Mouse (Mus musculus) brain, embryonic 14.5 days (tissue): ENCODE measurements around the gene Atxn1. TPM values are rescaled to one million over a fixed set of nuclear protein-coding genes. Genes with fewer than 3 reads are reported as not detected.

Experiments
- DNase-seq: peaks from one replicate; pipeline ENCODE4 v3.0.0-alpha.2; 2011; ENCODE audit warnings: low read depth
- CTCF ChIP-seq: fragments of 200-500 bp; IDR thresholded peaks from 2 replicates; pipeline ENCODE4 v1.5.1; 2012; ENCODE audit warnings: inconsistent platforms, mild to moderate bottlenecking, moderate library complexity, borderline replicate concordance; ENCODE audit not compliant: insufficient read depth, insufficient read length; ENCODE audit errors: extremely low read depth
- POLR2A ChIP-seq: fragments of 200-500 bp; IDR thresholded peaks from 2 replicates; pipeline ENCODE4 v1.6.1; 2012; ENCODE audit warnings: mild to moderate bottlenecking, inconsistent platforms, borderline replicate concordance; ENCODE audit not compliant: poor library complexity, insufficient read depth, insufficient read length, severe bottlenecking; ENCODE audit errors: extremely low read depth
- polyA plus RNA-seq: library from polyadenylated mRNA; depleted of rRNA; stranded (reverse); fragments of >200 nt; gene quantifications from 2 replicates; pipeline ENCODE4 v1.2.3, GENCODE M21; 2012

The Atxn1 gene
- polyA plus RNA-seq, 1 experiment, result 11.0 TPM

DNA sequence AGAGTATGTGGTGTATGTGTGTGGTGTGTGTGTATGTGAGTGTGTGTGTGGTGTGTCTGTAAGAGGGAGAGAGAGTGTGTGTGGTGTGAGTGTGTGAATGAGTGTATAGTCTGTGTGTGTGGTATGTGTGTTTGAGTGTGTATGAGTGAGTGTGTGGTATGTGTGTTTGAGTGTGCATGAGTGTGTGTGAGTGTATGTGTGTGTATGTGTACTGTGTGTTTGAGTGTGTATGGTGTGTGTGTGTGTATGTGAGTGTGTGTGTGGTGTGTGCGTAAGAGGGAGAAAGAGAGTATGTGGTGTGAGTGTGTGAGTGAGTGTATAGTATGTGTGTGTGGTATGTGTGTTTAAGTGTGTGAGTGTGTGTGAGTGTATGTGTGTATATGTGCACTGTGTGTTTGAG, 41.7 kb downstream of the Atxn1 start:
- TF ChIP-seq CTCF (no peak), POLR2A (no peak)
- DNase-seq, result no peak

DNA sequence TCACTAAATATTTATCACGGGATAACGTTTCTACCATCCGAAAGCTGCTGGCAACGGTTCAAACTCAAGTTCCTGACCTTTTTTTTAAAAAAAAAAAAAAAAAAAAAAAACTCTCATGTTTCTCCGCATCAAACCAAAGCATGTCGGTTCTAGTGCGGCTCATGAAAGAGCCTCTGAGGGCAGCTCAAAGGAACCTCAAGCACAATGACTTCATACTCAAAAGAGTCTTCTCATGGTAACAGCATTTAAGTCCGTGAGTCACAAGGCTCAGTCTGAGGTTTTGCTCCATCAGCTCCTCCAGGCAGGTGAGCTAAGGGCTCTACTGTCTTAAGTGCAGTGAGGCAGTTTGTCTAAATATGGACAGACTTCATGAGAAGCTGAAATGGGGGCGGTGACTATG, 42.3 kb downstream of the Atxn1 start:
- TF ChIP-seq CTCF, result no peak
- TF ChIP-seq POLR2A, result no peak

DNA sequence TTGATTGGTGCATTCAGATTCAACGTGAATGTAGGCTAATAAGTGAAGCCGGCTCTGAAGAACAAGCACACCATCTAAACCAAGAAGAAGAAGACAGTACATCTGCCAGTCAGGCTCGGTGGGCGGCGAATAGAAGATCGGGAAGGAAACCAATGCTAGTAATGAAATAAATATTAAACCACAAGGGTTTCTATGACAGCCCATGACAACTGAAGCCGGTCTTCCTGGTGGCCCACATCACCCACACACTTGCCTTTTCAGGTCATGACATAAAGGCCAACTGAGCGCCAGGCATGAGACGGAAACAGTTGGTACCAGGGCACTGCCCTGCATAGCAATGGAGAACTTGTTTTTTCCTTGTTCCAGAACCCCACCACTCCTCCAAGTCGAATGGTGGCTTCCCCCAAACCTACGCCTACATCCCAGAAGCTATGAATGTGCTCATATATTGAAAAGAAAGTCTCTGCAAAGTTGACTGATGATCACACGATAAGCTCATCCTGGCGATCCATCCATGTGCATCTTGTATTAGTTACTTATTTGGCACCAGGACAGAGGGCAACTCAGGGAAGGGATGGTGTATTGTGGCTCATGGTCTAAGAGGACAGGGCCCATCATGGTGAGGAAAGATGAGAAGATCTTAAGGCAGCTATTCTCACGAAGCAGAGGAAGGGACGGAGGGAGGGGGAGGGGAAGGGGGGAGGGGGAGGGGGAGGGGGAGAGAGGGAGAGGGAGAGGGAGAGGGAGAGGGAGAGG, 45.7 kb downstream of the Atxn1 start:
- DNase-seq, result no peak
- TF ChIP-seq POLR2A (no peak), CTCF (no peak)

More for the DNA sequence above, 42.3 kb downstream of the Atxn1 start:
- DNase-seq, result no peak

DNA sequence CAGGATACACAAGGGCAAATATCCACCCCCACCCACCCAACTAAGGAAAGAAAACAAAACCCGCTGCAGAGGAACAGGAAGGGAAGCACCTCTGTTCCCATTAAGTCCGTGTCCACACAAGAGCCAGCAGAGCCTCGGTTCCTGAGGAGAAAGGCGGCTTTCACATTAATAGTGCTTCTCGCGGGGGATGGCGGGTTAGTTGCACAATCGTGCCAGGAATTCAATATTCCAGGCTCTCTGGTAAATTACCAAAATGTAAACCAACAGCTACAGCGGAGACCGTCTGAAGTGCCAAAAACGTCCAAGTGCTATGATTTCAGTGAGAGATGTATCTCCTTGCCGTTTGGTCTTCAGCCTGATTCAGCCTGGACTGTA, 46.8 kb downstream of the Atxn1 start:
- peak; percentile 62 for DNase-seq
- TF ChIP-seq CTCF, result no peak
- TF ChIP-seq POLR2A, result no peak

DNA sequence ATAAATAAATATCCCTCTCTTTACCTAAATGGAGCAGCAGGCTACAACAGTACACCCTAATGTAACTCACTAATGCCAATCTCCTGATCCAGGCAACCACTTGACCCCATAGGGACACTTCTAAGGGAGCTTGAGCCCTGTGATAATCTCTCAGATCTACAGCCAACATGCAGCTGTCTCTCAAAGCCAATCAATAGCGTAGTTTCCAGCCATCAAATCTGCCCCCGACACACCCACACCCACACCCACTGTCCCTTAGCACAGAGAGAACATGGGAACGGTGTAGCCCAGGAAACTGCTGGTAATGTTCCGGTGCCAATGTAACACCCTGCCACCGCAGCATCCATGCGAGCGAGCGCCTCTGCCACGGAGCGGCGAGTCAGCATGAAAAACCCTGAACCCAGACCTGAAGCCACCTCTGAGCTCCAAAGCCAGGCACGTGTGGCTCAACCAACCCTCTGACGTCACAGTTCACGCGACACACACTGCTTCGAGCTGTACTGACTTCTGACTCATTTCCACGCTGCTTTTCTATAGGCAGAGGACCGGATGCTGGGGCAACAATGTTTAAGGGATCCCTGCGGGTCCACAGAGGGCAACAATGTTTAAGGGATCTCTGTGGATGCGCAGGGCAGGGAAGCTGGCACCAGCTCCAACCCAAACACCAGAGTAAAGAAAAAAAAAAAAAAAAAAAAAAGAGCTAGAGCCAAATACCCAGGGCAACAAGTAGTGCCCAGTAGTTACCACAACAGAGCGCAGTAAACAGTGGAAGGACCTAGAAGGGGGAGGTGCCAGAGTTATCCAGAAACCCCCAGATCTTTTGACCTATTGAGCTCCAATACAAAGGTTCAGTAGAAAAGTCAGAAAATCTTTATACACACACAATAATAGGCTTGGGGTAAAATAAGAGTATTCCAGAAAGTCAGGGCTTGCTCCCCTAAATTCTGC, 47.5 kb downstream of the Atxn1 start:
- no peak for TF ChIP-seq POLR2A
- no peak for TF ChIP-seq CTCF
- DNase-seq, result no peak

DNA sequence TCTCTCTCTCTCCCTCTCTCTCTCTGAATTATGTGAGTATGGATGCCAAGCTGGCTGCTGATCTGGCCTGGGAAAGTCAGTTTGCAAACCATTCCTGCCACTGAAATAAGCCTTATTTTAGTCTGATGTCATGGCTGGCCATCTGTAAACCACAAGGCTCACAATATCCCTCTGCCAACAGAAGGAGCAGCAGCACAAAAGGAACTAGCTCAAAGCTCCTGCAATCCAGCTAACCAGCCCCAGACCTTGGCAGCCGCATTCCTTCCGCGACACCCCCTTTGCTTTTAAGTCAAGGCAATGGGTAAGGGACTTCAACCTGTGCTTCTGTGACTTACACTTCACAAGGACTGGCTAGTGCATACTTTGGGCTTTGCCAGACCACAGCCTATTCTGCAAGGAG, 48.9 kb downstream of the Atxn1 start:
- peak; percentile 72 for DNase-seq
- TF ChIP-seq CTCF (no peak), POLR2A (no peak)

DNA sequence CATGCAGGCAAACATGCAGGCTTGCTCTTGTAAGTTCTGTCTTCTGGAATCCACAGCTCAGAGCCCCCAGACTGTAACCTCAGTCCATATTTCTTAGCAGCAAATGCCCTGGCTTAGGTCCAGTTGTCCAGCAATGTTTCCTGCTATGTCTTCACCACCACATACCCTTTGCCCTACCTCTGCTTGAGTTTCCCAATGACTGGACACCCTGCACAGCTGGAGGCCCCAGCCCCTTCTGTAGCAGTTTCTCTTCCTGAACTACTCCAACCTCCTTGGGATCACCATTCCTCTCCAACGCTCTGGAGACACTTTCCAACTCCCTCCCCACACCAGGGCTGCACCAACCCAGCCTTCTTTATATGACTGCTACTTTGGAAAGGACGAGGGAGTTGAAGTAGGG, 49.8 kb downstream of the Atxn1 start:
- no peak for DNase-seq
- TF ChIP-seq POLR2A, result no peak
- TF ChIP-seq CTCF, result no peak

DNA sequence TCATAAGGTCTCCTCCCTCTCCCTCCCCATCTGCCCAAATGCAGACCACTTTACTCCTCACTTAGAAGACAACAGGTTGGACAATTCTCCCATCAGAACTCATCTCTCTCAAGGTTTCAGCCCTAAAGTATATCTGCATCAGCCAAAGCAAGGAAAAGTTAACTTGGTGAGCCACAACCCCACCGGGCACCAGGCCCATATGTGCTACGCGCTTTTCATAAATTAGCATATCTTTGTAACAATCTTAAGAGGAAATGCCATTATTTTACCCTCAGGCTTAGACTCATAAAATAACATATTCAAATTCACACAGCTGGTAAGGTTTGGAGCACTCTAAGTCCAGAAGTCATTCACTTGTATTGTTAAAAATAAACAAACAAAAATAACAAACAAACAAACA, 50.7 kb downstream of the Atxn1 start:
- TF ChIP-seq CTCF (no peak), POLR2A (no peak)
- no peak for DNase-seq

DNA sequence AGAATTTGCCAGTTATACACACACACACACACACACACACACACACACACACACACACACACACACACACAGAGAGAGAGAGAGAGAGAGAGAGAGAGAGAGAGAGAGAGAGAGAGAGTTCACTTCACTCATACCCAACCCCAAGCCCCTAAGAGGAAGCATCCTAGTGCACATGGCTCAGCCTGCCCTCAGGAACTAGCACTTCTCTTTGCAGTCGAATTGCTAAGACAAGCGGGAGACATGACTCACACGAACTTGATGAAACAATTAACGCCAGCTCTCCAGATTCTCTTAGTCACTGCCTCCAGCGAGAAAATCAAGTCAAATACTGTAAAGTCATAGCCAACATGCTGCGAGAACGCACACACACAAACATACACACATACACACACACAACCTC, 53.0 kb downstream of the Atxn1 start:
- TF ChIP-seq POLR2A (no peak), CTCF (no peak)
- DNase-seq, result no peak

DNA sequence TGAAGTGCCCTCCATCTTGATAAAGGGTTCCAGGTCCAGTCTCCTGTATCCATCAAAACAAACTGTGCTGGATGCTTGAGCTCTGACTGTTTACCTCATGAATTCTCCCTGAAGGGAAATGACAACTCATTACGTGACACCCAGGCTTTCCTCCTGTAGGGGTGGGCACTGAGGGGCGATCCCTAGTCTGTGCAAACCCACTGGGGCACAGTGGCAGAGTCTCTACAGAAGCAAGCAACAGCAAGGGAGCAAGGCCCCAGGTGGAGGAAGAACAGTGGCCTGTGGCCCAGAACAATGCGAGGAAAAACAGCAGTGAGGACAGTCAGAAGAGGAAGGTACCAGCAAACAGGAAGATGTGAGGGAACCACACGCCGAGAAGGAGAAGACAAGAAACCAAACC, 53.7 kb downstream of the Atxn1 start:
- no peak for DNase-seq
- no peak for TF ChIP-seq CTCF
- TF ChIP-seq POLR2A, result no peak

DNA sequence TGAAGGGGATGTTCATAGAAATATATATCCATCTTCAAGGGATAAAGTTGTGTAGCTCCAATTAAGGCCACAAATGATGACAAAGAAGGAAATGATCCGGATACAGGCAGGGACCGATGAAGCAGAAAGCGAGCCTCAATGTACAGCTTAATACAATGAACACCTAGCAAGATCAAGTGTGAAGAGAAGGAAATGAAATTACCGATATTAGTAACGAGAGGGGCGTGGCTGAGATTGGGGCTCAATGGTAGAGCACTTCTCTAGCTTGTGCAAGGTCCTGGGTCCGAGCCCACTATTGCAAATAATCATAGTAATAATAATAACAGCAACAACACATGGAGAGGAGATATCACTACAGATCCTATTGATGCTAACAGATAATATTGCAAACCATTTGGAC, 54.5 kb downstream of the Atxn1 start:
- TF ChIP-seq POLR2A, result no peak
- TF ChIP-seq CTCF, result no peak
- no peak for DNase-seq

DNA sequence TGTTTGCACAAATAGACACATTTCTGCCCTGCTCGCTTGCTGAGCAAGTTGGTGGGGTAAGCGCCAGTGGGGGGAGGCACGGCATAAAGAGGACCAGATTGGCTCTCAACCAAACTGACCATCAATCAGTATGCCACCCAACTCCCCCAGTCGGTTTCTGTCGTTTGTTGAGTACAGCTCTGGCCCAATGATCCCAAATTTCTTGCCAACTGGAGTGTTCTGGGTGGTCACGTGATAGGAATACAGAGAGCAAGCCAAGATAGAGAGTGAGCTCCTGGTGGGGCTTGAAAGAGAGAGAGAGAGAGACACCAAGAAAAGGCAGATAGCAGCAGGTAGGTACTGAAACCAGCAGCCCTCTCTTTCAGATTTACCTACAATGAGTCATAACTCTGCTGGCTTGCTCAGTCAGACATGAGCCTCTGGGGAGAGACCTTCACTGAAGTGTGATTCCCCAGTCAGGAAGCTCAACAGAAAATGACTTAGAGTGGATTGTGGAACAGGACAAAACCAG, 57.6 kb downstream of the Atxn1 start:
- no peak for TF ChIP-seq POLR2A
- no peak for TF ChIP-seq CTCF
- peak; percentile 59 for DNase-seq
